Mouse (Mus musculus): ENCODE data around the gene Rasgef1b.

GRCm38 (mm10) chr5:99252203-99253135 is 476.4 kb downstream of the Rasgef1b start:
- TF ChIP-seq POLR2A (IDR thresholded peaks at IDR 0.05; ENCODE audit: borderline replicate concordance, control insufficient read depth, low read depth, low read length) = 0 out of 2 replicates have a peak, but pooled peaks have one; percentile 16
- TF ChIP-seq CTCF (IDR thresholded peaks at IDR 0.05; ENCODE audit: control insufficient read depth, insufficient read depth, low read length) = no peak
